Mouse (Mus musculus) liver, embryonic 13.5 days (tissue): ENCODE results near the gene Ccdc61. TPM values are rescaled to one million over a fixed set of nuclear protein-coding genes. Genes with fewer than 3 reads are reported as not detected.

ENCODE experiments used
- ATAC-seq: fragments of 200-750 bp; cut with Nextera tagmentation; 2 replicates; pipeline ENCODE4 v1.8.0; 2017; ENCODE audit warnings: low read depth, mild to moderate bottlenecking, moderate number of reproducible peaks, moderate library complexity
- DNase-seq: peaks from one replicate; pipeline ENCODE4 v3.0.0; 2022
- H3K27ac ChIP-seq: fragments of 300-500 bp; sonication (generic); 2 replicates; pipeline ENCODE4 v1.5.1; 2015; ENCODE audit warnings: moderate library complexity, mild to moderate bottlenecking, inconsistent platforms
- H3K27me3 ChIP-seq: fragments of 300-500 bp; sonication (generic); 2 replicates; pipeline ENCODE4 v1.6.1; 2015; ENCODE audit warnings: mild to moderate bottlenecking, inconsistent platforms
- H3K36me3 ChIP-seq: fragments of 300-500 bp; sonication (generic); 2 replicates; pipeline ENCODE4 v1.6.1; 2015; ENCODE audit warnings: mild to moderate bottlenecking, inconsistent platforms
- H3K4me1 ChIP-seq: fragments of 300-500 bp; sonication (generic); replicated peaks from 2 replicates; pipeline ENCODE4 v1.6.1; 2015; ENCODE audit warnings: inconsistent platforms
- H3K4me2 ChIP-seq: fragments of 300-500 bp; sonication (generic); 2 replicates; pipeline ENCODE4 v1.6.1; 2015; ENCODE audit warnings: inconsistent platforms, mild to moderate bottlenecking, moderate library complexity
- H3K4me3 ChIP-seq: fragments of 300-500 bp; sonication (generic); replicated peaks from 2 replicates; pipeline ENCODE4 v1.5.1; 2015; ENCODE audit warnings: mild to moderate bottlenecking, inconsistent platforms
- H3K9ac ChIP-seq: fragments of 300-500 bp; sonication (generic); 2 replicates; pipeline ENCODE4 v1.6.1; 2015; ENCODE audit warnings: mild to moderate bottlenecking, inconsistent platforms
- H3K9me3 ChIP-seq: fragments of 300-500 bp; sonication (generic); replicated peaks from 2 replicates; pipeline ENCODE4 v1.6.1; 2016; ENCODE audit warnings: inconsistent platforms
- WGBS: fragments of 180-500 bp; shearing (Covaris S2); methylation state at CpG from one replicate; pipeline ENCODE4 v1.1.7; 2015; ENCODE audit not compliant: insufficient replicate concordance; 5-methylcytosine and 5-hydroxymethylcytosine counted together
- polyA plus RNA-seq: library from polyadenylated mRNA; unstranded; fragments of >200 nt; fragmentation: Nextera tagmentation; extraction: Ambion mirVana; gene quantifications from 2 replicates; pipeline ENCODE4 v1.2.1, GENCODE M21; 2015

Ccdc61 gene
- polyA plus RNA-seq: 10.7 and 12.3 TPM in 2 replicates

DNA sequence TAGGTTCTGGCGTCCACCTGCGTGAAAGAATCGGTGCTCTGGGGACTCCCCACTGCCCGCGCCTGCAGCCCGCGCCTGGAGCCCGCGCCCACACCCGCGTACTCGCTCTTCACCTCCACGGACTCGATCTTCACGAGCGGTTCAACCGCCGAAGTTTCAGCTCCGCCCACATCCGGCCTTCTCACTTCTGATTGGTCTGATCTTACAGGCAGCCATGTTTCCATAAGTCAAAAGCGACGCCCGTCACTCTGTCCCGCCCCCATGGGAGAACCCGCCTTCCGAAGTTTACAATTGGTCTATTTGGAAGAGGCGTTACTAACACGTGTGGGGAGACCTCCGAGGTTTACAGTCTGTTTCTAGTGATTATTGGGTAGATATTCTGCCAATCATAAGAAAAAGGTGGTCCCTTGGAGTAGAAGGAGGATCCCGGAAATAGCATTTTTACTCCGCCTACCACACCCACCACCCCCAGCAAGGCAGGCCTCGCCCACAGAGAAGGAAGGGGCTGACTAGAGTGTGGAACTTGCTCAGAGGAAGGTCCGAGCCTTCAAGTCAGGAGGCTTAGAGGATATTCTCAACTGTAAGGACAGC lies at the start of gene Ccdc61:
Gene Ccdc61, minus strand, starts transcription at position 175 of the 591 bp plus-strand sequence.
- Histone ChIP-seq H3K4me1 (peaks cover 33% of the 10 kb centered on the region), H3K9ac (peak within 1 kb of the TSS; percentile 77), H3K27ac (peak within 1 kb of the TSS; percentile 53; the same call in 1 of the 2 replicates), H3K36me3 (no peaks in the 10 kb centered on the region), H3K9me3 (no peaks in the 10 kb centered on the region), H3K4me2 (peak within 1 kb of the TSS; percentile 72), H3K4me3 (peak within 1 kb of the TSS; percentile 80), H3K27me3 (no peaks in the 10 kb centered on the region)
- under 1% methylated on average over 33 of the region's 33 CpGs for WGBS
- DNase-seq: peak; percentile 92
- ATAC-seq: peak; percentile 97

DNA sequence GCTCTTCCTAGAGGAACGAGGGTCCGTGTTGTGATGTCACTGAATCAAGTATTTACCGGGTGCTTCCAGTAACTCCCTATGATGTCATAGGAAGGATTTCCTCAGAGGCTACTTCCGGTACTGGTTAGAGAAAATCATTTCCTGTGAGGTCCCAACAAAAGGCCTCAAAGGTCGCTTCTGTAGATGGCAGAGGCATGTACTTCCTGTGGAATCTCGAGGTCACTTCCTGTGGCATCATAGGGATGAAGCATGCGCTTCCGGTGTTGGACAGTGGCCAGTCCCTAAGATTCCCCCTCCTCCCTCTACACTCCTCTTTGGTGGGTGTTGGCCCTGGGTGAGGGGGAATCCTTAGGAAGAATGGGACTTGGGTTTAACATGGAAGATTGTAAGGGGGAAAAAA lies 49.2 kb upstream of the Ccdc61 start:
- H3K4me3 ChIP-seq: no peak overlapping the region
- H3K9me3 ChIP-seq: no peaks in the 10 kb centered on the region
- 15% methylated on average over 8 of the region's 8 CpGs for WGBS
- DNase-seq (no peak), ATAC-seq (no peak)
- H3K9ac ChIP-seq: no peak overlapping the region
- no peak overlapping the region for H3K27ac ChIP-seq
- peaks cover 24% of the 10 kb centered on the region for H3K4me1 ChIP-seq
- no peaks in the 10 kb centered on the region for H3K36me3 ChIP-seq
- H3K27me3 ChIP-seq: peaks cover 95% of the 10 kb centered on the region
- H3K4me2 ChIP-seq: no peak overlapping the region

DNA sequence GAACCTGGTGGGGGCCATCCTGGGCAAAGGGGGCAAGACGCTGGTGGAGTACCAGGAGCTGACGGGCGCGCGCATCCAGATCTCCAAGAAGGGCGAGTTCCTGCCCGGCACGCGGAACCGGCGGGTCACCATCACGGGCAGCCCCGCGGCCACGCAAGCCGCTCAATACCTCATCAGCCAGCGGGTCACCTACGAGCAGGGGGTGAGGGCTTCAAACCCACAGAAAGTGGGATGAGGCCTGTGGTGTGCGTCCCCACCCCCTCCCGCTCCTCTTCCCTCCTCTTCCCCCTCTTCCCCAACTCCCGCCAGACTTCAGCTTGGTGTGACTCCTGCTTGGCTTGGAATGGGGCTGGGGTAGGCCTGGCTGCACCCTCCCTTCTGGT lies 48.2 kb upstream of the Ccdc61 start:
- WGBS: under 1% methylated on average over 12 of the region's 21 CpGs
- no peak for ATAC-seq
- H3K27me3 ChIP-seq: peaks cover 89% of the 10 kb centered on the region
- H3K4me3 ChIP-seq: peak overlapping the region; percentile 59
- peak overlapping the region; percentile 75 for H3K4me2 ChIP-seq
- no peak for DNase-seq
- H3K27ac ChIP-seq: no peak overlapping the region
- H3K4me1 ChIP-seq: peaks cover 24% of the 10 kb centered on the region
- H3K9ac ChIP-seq: peak overlapping the region; percentile 45; the same call in 1 of the 2 replicates
- H3K36me3 ChIP-seq: no peaks in the 10 kb centered on the region
- H3K9me3 ChIP-seq: no peaks in the 10 kb centered on the region

DNA sequence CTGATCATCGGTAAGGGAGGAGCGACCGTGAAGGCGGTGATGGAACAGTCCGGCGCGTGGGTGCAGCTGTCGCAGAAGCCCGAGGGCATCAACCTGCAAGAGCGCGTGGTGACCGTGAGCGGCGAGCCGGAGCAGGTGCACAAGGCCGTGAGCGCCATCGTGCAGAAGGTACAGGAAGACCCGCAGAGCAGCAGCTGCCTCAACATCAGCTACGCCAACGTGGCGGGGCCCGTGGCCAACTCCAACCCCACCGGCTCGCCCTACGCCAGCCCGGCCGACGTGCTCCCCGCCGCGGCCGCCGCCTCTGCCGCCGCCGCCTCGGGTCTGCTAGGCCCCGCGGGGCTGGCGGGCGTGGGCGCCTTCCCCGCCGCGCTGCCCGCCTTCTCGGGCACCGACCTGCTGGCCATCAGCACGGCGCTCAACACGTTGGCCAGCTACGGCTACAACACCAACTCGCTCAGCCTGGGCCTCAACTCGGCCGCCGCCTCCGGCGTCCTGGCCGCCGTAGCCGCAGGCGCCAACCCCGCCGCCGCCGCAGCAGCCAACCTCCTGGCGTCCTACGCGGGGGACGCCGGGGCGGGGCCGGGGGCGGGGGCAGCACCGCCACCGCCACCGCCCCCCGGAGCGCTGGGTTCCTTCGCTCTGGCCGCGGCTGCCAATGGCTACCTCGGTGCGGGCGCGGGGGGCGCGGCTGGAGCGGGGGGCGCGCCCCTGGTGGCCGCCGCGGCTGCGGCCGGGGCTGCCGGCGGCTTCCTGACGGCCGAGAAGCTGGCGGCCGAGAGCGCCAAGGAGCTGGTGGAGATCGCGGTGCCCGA lies 47.6 kb upstream of the Ccdc61 start:
- Histone ChIP-seq H3K9ac (peak overlapping the region; percentile 45; the same call in 1 of the 2 replicates), H3K27ac (no peak overlapping the region)
- peak; percentile 58 for ATAC-seq

DNA sequence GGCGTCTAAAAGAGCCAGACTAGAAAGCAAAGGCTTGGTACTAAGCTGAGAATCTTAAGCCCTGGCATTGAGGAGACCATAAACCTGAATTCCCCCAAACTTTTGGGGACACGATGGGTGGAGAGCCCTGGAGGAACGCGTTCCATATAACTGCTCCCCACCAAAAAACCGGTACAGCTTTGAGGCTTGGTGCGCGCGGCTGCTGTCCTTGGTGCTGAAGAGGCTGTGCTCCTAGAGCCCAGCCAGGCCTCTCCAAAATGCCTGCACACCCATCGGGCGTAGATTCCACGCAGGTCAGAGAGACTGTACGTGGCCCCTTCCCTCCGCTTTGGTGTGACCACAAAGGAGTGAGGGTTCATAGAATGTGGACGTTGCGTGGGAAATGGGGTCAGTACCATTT lies 41.2 kb upstream of the Ccdc61 start:
- Histone ChIP-seq H3K4me1 (peaks cover 8% of the 10 kb centered on the region; the same call in 1 of the 2 replicates), H3K4me3 (no peak overlapping the region), H3K9me3 (no peaks in the 10 kb centered on the region), H3K36me3 (no peaks in the 10 kb centered on the region), H3K4me2 (no peak overlapping the region), H3K9ac (no peak overlapping the region), H3K27ac (no peak overlapping the region), H3K27me3 (peaks cover 24% of the 10 kb centered on the region)
- 12% methylated on average over 15 of the region's 15 CpGs for WGBS
- ATAC-seq (no peak), DNase-seq (peak; percentile 14)

More for the DNA sequence above, 47.6 kb upstream of the Ccdc61 start:
- H3K36me3 ChIP-seq: no peaks in the 10 kb centered on the region
- H3K27me3 ChIP-seq: peaks cover 83% of the 10 kb centered on the region
- under 1% methylated on average over 82 of the region's 107 CpGs for WGBS
- DNase-seq: no peak
- H3K4me2 ChIP-seq: peak overlapping the region; percentile 75
- H3K9me3 ChIP-seq: no peaks in the 10 kb centered on the region
- H3K4me1 ChIP-seq: peaks cover 22% of the 10 kb centered on the region
- H3K4me3 ChIP-seq: peak overlapping the region; percentile 59

DNA sequence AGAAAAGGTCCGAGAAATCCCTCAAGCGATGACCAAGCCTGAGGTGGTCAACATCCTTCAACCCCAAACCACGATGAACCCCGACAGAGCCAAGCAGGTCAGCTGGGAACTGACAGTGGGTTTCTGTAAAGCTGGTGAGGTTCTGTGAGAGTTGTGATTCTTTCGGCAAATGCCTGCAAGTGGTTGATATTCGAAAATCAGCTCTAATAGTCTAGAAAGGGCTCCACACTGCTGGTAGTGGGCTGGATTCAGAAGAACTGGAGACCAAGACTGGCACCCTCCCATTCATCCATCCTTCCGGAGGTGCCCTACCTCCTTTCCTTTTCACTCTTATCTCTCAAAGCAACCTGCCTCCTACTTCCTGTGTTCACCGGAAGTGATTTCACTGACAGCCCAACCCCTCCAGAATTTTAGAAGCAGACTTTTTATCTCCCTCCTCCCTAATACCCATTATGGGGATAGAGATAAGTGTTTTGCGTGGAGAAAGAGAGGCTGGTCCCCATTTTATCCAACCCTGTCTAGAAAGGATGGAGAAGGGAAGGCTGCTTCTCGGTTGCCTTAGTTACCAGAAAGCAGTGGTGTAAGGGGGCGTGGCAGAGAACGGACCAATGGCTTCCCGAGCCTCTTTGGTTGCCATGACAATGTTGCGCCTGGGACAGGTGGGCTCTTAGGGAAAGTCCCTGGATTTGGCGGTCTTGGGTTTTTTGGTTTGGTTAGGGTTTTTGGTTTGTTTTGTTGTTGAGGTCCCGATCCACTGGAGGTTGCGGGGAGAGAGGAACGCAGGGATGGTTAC lies 40.5 kb upstream of the Ccdc61 start:
- Histone ChIP-seq H3K4me2 (no peak overlapping the region), H3K9ac (no peak overlapping the region), H3K9me3 (no peaks in the 10 kb centered on the region), H3K4me1 (peaks cover 8% of the 10 kb centered on the region; the same call in 1 of the 2 replicates), H3K27me3 (peaks cover 17% of the 10 kb centered on the region), H3K27ac (no peak overlapping the region), H3K4me3 (no peak overlapping the region), H3K36me3 (no peaks in the 10 kb centered on the region)
- no peak for DNase-seq
- 11% methylated on average over 18 of the region's 18 CpGs for WGBS
- no peak for ATAC-seq

DNA sequence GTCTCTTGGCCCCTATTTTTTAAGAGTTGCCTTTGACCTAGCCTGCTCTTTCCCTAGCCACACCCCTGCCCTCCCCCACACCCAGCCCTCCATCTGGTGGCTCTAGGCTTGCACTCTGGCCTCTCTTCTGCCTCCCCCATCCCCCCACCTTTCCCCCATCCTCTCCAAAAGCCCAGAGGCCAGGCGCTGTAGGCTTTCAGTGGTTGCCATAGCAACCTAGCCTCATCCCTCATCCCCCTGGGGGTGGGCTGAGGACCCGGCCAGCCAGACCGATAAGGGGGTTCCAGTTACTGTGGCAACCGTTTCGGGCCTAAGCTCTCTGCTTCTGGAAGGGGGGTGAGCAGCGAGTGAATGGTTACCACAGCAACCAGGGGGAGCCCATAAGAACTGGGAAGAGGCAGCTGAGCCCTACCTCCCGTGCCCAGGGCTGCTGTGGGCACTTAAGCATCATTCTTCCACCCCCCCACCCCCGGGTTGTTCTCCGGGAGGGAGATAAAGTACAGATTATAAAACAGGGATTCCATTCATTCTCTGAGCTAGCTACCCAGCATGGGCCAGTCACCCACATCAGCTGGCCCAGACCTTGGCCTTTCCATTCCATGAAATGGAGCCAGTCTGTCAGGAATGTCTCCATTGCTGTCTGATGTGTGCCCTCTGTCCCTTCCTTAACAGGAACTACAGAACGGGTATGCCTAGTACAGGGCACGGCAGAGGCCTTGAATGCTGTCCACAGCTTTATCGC lies 39.7 kb upstream of the Ccdc61 start:
- Histone ChIP-seq H3K9me3 (no peaks in the 10 kb centered on the region), H3K36me3 (no peaks in the 10 kb centered on the region), H3K27ac (no peak overlapping the region), H3K27me3 (peaks cover 10% of the 10 kb centered on the region), H3K4me2 (no peak overlapping the region), H3K9ac (no peak overlapping the region), H3K4me3 (no peak overlapping the region), H3K4me1 (peaks cover 8% of the 10 kb centered on the region; the same call in 1 of the 2 replicates)
- 29% methylated on average over 12 of the region's 12 CpGs for WGBS
- ATAC-seq (no peak), DNase-seq (no peak)

DNA sequence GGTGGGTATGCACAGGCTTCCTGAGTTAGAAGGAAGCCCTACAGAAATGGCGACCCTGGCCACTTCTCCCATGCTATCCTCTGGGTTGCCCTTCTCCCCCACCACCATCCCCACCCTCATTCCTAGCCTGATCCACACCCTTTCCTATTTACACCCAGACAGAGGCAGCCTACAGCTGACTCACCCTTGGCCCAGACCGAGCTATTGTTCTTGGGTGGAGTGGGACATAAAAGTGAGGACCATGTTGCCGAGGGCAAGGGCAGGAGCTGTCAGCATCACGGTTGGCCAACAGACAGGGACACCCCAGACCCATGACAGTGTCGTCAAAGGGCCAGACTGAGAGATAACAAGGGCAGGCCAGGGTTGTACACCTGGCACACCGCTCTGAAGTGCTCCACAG lies 37.9 kb upstream of the Ccdc61 start:
- ATAC-seq: no peak
- H3K4me3 ChIP-seq: no peak overlapping the region
- WGBS: 39% methylated on average over 6 of the region's 6 CpGs

DNA sequence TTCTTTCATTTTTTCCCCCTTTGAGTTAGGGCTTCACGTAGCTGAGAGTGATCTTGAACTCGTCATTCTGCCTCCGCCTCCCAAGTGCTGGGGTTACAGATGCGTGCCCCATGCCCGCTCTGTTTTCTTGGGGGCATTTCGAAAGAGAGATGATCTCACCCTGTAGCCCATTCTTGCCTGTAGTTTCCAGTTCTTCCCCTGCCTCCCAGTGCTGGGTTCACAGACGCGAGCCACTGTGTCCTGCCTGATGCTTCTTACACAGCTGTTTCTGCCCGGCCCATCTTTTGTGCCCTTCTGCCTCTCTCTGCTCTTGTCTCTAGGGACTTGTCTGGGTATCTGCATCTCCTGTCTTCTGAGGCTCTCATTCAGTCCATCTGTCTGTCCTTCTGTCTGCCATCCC lies 32.6 kb upstream of the Ccdc61 start:
- H3K36me3 ChIP-seq: no peaks in the 10 kb centered on the region
- DNase-seq (no peak), ATAC-seq (no peak)
- no peaks in the 10 kb centered on the region for H3K4me1 ChIP-seq
- H3K9me3 ChIP-seq: no peaks in the 10 kb centered on the region
- H3K9ac ChIP-seq: no peak overlapping the region
- H3K27me3 ChIP-seq: 0 out of 2 replicates have a peak, but pooled peaks cover 5% of the 10 kb centered on the region
- H3K4me3 ChIP-seq: no peak overlapping the region
- H3K4me2 ChIP-seq: no peak overlapping the region
- no peak overlapping the region for H3K27ac ChIP-seq
- WGBS: 52% methylated on average over 9 of the region's 9 CpGs

More for the DNA sequence above, 37.9 kb upstream of the Ccdc61 start:
- no peak overlapping the region for H3K4me2 ChIP-seq
- peaks cover 8% of the 10 kb centered on the region; the same call in 1 of the 2 replicates for H3K4me1 ChIP-seq
- no peaks in the 10 kb centered on the region for H3K9me3 ChIP-seq
- H3K27ac ChIP-seq: no peak overlapping the region
- H3K27me3 ChIP-seq: peaks cover 5% of the 10 kb centered on the region; the same call in 1 of the 2 replicates
- no peak for DNase-seq
- no peak overlapping the region for H3K9ac ChIP-seq
- H3K36me3 ChIP-seq: no peaks in the 10 kb centered on the region

DNA sequence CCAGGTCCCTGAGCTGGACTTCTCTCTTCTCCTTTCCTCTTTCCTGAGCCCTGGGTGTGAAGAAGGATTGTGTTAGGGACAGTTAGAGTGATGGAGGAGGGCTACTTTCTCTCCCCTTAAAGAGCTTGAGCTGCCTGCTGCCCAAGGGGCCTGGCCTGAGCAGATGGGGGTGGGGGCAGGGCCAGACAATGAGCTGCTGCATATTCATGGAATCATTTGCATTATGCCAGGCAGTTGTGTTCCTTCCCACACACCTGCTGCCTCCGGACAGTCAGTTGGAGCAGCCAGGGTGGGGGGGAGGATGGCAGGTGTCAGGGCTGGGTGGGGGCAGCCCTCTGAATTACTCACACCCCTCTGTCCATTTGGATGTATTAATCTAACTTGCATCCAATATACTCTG lies 32.2 kb upstream of the Ccdc61 start:
- no peak overlapping the region for H3K9ac ChIP-seq
- no peaks in the 10 kb centered on the region for H3K9me3 ChIP-seq
- ATAC-seq (no peak), DNase-seq (no peak)
- H3K36me3 ChIP-seq: no peaks in the 10 kb centered on the region
- H3K4me3 ChIP-seq: no peak overlapping the region
- 0 out of 2 replicates have a peak, but pooled peaks cover 5% of the 10 kb centered on the region for H3K27me3 ChIP-seq
- H3K4me2 ChIP-seq: no peak overlapping the region
- H3K4me1 ChIP-seq: no peaks in the 10 kb centered on the region
- 31% methylated on average over 1 of the region's 1 CpGs for WGBS
- H3K27ac ChIP-seq: no peak overlapping the region
